Mouse (Mus musculus) limb, embryonic 10.5 days (tissue): Measurements from ENCODE around the gene Myt1l. TPM values are rescaled to one million over a fixed set of nuclear protein-coding genes. Genes with fewer than 3 reads are reported as not detected.
A peak's percentile ranks its signal among the peaks of the same experiment; 100 is the strongest.

Experiments
- DNase-seq: peaks from one replicate; pipeline ENCODE4 v3.0.0-alpha.2; 2017; ENCODE audit warnings: low spot score
- H3K27ac ChIP-seq: fragments of 300-500 bp; sonication (generic); 2 replicates; pipeline ENCODE4 v1.5.1; 2016; ENCODE audit warnings: mild to moderate bottlenecking
- H3K27me3 ChIP-seq: fragments of 300-500 bp; sonication (generic); 2 replicates; pipeline ENCODE4 v1.6.1; 2016; ENCODE audit warnings: low read depth, mild to moderate bottlenecking; ENCODE audit not compliant: poor library complexity, severe bottlenecking
- H3K36me3 ChIP-seq: fragments of 300-500 bp; sonication (generic); 2 replicates; pipeline ENCODE4 v1.6.1; 2016; ENCODE audit warnings: mild to moderate bottlenecking, moderate library complexity
- H3K4me1 ChIP-seq: fragments of 300-500 bp; sonication (generic); 2 replicates; pipeline ENCODE4 v1.6.1; 2016
- H3K4me3 ChIP-seq: fragments of 300-500 bp; sonication (generic); 2 replicates; pipeline ENCODE4 v1.5.1; 2016; ENCODE audit warnings: mild to moderate bottlenecking, moderate library complexity
- H3K9me3 ChIP-seq: fragments of 300-500 bp; sonication (generic); replicated peaks from 2 replicates; pipeline ENCODE4 v1.6.1; 2016; ENCODE audit warnings: mild to moderate bottlenecking
- WGBS: fragments of 180-500 bp; shearing (Covaris S2); methylation state at CpG from one replicate; pipeline ENCODE4 v1.1.7; 2016; 5-methylcytosine and 5-hydroxymethylcytosine counted together
- polyA plus RNA-seq: library from polyadenylated mRNA; unstranded; fragments of >200 nt; fragmentation: Nextera tagmentation; extraction: Ambion mirVana; gene quantifications from 2 replicates; pipeline ENCODE4 v1.2.1, GENCODE M21; 2016

Myt1l gene
- polyA plus RNA-seq, result not detected in 2 replicates

DNA sequence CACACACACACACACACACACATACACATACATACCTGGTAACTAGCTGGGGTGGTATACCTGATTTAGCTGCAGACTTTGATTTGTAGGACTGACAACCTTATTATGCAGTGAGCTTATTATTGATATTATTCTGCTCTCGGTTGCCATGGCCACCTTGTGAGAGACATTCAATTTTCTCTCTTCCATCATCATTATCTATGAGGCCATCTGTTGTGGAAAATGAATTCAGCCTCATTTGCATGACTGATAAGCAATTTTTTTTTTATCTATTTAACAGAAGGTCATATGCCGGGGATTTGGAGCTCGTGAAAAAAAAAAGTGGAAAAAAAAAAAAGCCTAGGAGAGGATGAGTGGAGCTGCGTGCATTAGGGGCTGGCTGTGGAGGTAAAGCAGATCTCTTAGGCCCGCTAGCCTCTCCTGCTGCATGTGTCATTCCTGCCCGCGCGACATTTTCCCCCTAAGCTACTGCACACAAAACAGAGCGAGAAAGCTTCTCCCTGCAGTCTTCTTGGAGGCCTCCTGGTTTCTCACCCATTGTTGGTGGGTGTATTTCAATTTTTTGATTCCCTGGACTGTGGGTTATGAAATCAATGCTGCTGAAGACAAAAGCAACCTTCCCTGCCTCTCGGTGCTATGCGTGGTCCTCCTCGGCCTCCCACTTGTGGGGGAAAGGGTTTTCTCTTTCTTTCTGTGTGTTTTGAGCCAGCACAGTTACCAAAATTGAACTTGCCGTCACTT, at the start of gene Myt1l:
Gene Myt1l (plus strand): TSS at position 354 of the 741 bp plus-strand sequence.
- H3K36me3 ChIP-seq, result no peaks in the 10 kb centered on the region
- H3K4me3 ChIP-seq, result peak within 1 kb of the TSS; percentile 46
- H3K27ac ChIP-seq, result no peak within 1 kb of the TSS
- no peak for DNase-seq
- H3K4me1 ChIP-seq, result peaks cover 8% of the 10 kb centered on the region
- peaks cover 49% of the 10 kb centered on the region for H3K27me3 ChIP-seq
- WGBS, result 37% methylated on average over 13 of the region's 13 CpGs
- no peaks in the 10 kb centered on the region for H3K9me3 ChIP-seq

DNA sequence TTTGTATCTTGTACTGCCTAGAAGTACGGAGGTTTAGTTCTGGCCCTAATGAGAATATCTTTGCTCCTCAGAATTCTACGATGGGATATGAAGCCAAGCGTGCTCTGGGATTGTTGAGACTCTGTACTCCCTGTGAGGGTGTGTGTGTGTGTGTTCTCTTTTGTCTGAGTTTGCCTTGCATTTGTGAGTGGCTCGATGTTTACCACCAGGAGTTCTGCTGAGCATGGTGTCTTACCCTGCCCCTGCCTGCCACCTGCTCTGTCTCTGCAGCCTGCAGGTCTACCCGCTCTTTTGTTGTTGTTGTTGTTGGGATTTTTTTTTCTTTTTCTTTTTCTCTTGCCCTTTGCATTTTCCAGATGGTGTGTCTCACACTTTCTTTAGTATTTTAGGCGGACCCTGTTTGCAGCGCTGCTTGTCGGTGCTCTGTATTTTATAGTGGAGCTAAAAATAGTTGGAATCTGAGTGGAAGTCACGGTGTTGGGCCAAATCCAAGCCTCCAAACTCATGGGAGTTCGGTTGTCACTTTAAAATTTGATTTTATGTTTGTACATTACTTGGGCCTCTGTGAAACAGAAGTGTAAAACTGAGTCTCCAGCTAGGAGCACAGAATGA, 41.7 kb upstream of the Myt1l start:
- no peaks in the 10 kb centered on the region for H3K4me1 ChIP-seq
- no peaks in the 10 kb centered on the region for H3K9me3 ChIP-seq
- no peaks in the 10 kb centered on the region for H3K36me3 ChIP-seq
- 92% methylated on average over 10 of the region's 10 CpGs for WGBS
- DNase-seq, result no peak
- H3K4me3 ChIP-seq, result no peak overlapping the region
- H3K27ac ChIP-seq, result no peak overlapping the region
- no peaks in the 10 kb centered on the region for H3K27me3 ChIP-seq

DNA sequence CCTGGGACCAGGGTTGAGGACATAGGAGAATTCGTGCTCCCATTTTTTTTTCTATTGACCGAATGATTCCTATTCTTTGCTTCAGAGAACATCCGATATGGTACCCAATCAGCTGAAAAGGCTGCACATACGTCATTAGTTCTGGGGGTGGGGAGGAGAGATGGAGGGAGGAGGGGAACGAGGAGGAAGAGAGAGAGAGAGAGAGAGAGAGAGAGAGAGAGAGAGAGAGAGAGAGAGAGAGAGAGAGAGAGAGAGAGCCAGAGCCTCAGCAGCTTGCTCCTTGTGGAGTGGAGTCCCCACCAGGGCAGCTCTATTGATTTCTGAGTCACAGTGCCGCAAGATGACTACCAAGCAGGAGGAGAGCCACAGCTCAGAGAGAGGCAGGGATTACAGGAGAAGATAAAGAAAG, 1.9 kb upstream of the Myt1l start:
- DNase-seq, result no peak
- no peak overlapping the region for H3K27ac ChIP-seq
- peaks cover 8% of the 10 kb centered on the region for H3K4me1 ChIP-seq
- no peaks in the 10 kb centered on the region for H3K9me3 ChIP-seq
- no peak overlapping the region for H3K4me3 ChIP-seq
- H3K27me3 ChIP-seq, result peaks cover 33% of the 10 kb centered on the region
- 8% methylated on average over 6 of the region's 6 CpGs for WGBS
- H3K36me3 ChIP-seq, result no peaks in the 10 kb centered on the region

GRCm38 (mm10) chr12:29527048-29527761, 979 bp upstream of the Myt1l start:
- Histone ChIP-seq H3K4me1 (peaks cover 8% of the 10 kb centered on the region), H3K27ac (no peak overlapping the region), H3K4me3 (peak overlapping the region; percentile 46), H3K36me3 (no peaks in the 10 kb centered on the region), H3K9me3 (no peaks in the 10 kb centered on the region), H3K27me3 (peaks cover 39% of the 10 kb centered on the region)
- WGBS, result 1% methylated on average over 27 of the region's 27 CpGs
- peak; percentile 35 for DNase-seq

- H3K4me3 ChIP-seq, result no peak overlapping the region
- H3K27me3 ChIP-seq, result peaks cover 70% of the 10 kb centered on the region
- H3K9me3 ChIP-seq, result no peaks in the 10 kb centered on the region
- no peaks in the 10 kb centered on the region for H3K36me3 ChIP-seq
- no peak overlapping the region for H3K27ac ChIP-seq
- H3K4me1 ChIP-seq, result peaks cover 15% of the 10 kb centered on the region
- WGBS, result 18% methylated on average over 6 of the region's 6 CpGs
- DNase-seq, result peak; percentile 77
Measured at GRCm38 (mm10) chr12:29530241-29530725, 2.1 kb downstream of the Myt1l start.

DNA sequence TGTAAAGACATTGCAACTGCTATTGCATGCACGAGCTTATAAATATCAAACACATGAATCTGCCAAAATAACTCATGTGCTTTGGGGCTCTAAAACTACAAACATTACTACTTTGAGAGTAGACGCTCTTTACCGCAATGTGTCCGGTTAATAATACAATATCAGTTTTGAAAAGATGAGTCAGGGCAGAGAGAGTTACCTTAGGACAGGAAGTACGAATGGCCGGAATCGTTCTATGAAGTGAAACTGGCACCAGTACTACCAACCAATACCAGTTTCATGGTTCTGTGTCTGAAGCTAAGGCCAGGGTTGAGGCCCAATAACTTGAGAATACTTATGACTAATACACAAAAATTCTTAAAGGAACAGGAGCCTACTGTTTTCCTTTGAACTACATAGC, 2.6 kb downstream of the Myt1l start:
- DNase-seq, result no peak
- whole genome bisulfite sequencing, result 87% methylated on average over 7 of the region's 7 CpGs
- H3K9me3 ChIP-seq, result no peaks in the 10 kb centered on the region
- H3K4me1 ChIP-seq, result peaks cover 15% of the 10 kb centered on the region
- no peaks in the 10 kb centered on the region for H3K36me3 ChIP-seq
- no peak overlapping the region for H3K4me3 ChIP-seq
- H3K27ac ChIP-seq, result no peak overlapping the region
- H3K27me3 ChIP-seq, result peaks cover 74% of the 10 kb centered on the region

DNA sequence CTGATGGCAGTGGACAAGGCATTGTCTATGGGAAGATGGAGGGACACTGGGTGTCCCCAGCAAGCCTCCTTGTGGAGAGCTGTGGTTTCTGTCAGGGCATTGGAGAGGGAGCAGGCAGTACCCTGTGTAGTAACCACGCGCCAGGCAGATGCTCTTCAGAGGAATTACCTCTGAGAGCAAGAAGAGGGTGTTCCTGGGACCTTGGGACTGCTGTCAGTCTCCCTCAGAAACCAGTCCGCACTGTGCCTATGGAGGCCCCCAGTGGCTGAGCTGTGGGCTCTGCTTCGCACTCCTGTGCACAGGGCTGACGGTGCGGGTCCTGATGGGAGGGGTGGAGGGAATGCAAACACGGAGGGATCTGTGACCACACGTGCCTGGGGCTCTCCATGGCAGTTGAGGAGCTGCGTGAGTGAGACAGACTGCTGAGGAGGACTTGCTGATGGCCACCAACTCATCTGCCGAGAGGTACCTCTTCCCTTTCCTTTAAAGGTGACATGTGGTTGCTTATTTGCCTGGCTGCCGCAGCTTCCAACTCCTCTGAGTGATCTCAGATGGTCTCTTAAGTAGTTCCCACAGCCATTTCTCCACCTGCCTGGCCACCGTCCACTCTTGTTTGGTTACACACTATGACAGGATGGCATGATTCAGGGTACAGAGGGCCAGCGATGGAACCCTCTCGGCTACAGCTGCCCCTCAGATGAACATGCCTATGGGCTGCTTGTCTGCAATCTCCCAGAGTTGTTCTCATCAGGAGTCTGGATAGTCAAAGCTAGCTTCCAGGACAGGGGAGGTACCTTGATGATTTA, 5.1 kb downstream of the Myt1l start:
- H3K27me3 ChIP-seq, result peaks cover 77% of the 10 kb centered on the region
- WGBS, result 33% methylated on average over 14 of the region's 14 CpGs
- H3K9me3 ChIP-seq, result no peaks in the 10 kb centered on the region

DNA sequence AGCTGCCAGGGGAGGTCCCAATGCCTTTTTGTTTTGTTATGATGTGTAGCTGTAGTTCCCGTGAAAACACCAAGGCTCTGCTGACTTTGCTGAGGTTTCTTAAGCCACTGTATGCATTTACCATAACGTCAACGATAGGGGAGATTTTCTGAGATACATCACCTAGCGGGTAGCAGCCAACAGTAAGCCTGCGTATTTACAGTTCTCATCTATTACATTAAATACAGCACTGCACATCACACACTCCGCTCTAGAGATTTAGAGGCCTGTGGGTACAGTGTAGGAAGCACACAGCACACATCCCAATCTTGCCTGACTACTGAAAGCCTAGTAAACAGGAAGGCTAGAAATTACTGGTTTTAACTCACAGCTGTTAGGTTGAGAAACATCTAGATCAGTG, 6.1 kb downstream of the Myt1l start:
- peaks cover 7% of the 10 kb centered on the region for H3K4me1 ChIP-seq
- whole genome bisulfite sequencing, result 6% methylated on average over 6 of the region's 6 CpGs
- no peak overlapping the region for H3K27ac ChIP-seq
- no peaks in the 10 kb centered on the region for H3K9me3 ChIP-seq
- H3K36me3 ChIP-seq, result no peaks in the 10 kb centered on the region
- DNase-seq, result no peak
- H3K4me3 ChIP-seq, result peak overlapping the region; percentile 44
- peaks cover 70% of the 10 kb centered on the region for H3K27me3 ChIP-seq

More for the DNA sequence above, 5.1 kb downstream of the Myt1l start:
- DNase-seq, result no peak
- Histone ChIP-seq H3K27ac (no peak overlapping the region), H3K4me3 (no peak overlapping the region), H3K36me3 (no peaks in the 10 kb centered on the region), H3K4me1 (peaks cover 7% of the 10 kb centered on the region)

- H3K27me3 ChIP-seq, result peaks cover 70% of the 10 kb centered on the region
- WGBS, result under 1% methylated on average over 25 of the region's 25 CpGs
- peak overlapping the region; percentile 44 for H3K4me3 ChIP-seq
- no peak overlapping the region for H3K27ac ChIP-seq
- no peaks in the 10 kb centered on the region for H3K36me3 ChIP-seq
- DNase-seq, result peak; percentile 49
- H3K9me3 ChIP-seq, result no peaks in the 10 kb centered on the region
- H3K4me1 ChIP-seq, result peaks cover 7% of the 10 kb centered on the region
Measured at GRCm38 (mm10) chr12:29534761-29535300, 6.6 kb downstream of the Myt1l start.

GRCm38 (mm10) chr12:29537916-29538315, 9.7 kb downstream of the Myt1l start:
- DNase-seq, result no peak
- 71% methylated on average over 5 of the region's 5 CpGs for WGBS

GRCm38 (mm10) chr12:29538456-29538855, 10.3 kb downstream of the Myt1l start:
- H3K27ac ChIP-seq, result no peak overlapping the region
- no peak for DNase-seq
- H3K4me1 ChIP-seq, result peaks cover 7% of the 10 kb centered on the region
- H3K27me3 ChIP-seq, result peaks cover 48% of the 10 kb centered on the region
- H3K36me3 ChIP-seq, result no peaks in the 10 kb centered on the region
- 86% methylated on average over 11 of the region's 11 CpGs for WGBS
- H3K4me3 ChIP-seq, result no peak overlapping the region
- H3K9me3 ChIP-seq, result no peaks in the 10 kb centered on the region

More at GRCm38 (mm10) chr12:29537916-29538315, 9.7 kb downstream of the Myt1l start:
- H3K36me3 ChIP-seq, result no peaks in the 10 kb centered on the region
- no peaks in the 10 kb centered on the region for H3K9me3 ChIP-seq
- H3K27me3 ChIP-seq, result peaks cover 53% of the 10 kb centered on the region
- no peak overlapping the region for H3K4me3 ChIP-seq
- H3K4me1 ChIP-seq, result peaks cover 7% of the 10 kb centered on the region
- H3K27ac ChIP-seq, result no peak overlapping the region

- Histone ChIP-seq H3K4me3 (no peak overlapping the region), H3K36me3 (no peaks in the 10 kb centered on the region), H3K27ac (no peak overlapping the region), H3K27me3 (peaks cover 41% of the 10 kb centered on the region), H3K9me3 (no peaks in the 10 kb centered on the region), H3K4me1 (peaks cover 7% of the 10 kb centered on the region)
- 73% methylated on average over 5 of the region's 5 CpGs for WGBS
- DNase-seq, result no peak
Measured at GRCm38 (mm10) chr12:29539106-29539505, 10.9 kb downstream of the Myt1l start.
